Mouse (Mus musculus) hindbrain, embryonic 16.5 days (tissue): ENCODE data around the gene Galk1. TPM values are rescaled to one million over a fixed set of nuclear protein-coding genes. Genes with fewer than 3 reads are reported as not detected.

Source experiments
- ATAC-seq: fragments of 200-750 bp; cut with Nextera tagmentation; 2 replicates; pipeline ENCODE4 v1.8.0; 2017; ENCODE audit warnings: moderate TSS enrichment, moderate library complexity
- H3K27ac ChIP-seq: fragments of 300-500 bp; sonication (generic); 2 replicates; pipeline ENCODE4 v1.5.1; 2014; ENCODE audit warnings: low read depth, mild to moderate bottlenecking, control low read depth, low read length, moderate library complexity
- H3K27me3 ChIP-seq: fragments of 300-500 bp; sonication (generic); replicated peaks from 2 replicates; pipeline ENCODE4 v1.6.1; 2014; ENCODE audit warnings: low read length; ENCODE audit not compliant: control insufficient read depth, insufficient read depth
- H3K36me3 ChIP-seq: fragments of 300-500 bp; sonication (generic); 2 replicates; pipeline ENCODE4 v1.6.1; 2014; ENCODE audit warnings: mild to moderate bottlenecking, low read length, moderate library complexity, mixed read lengths; ENCODE audit not compliant: control insufficient read depth, insufficient read depth
- H3K4me1 ChIP-seq: fragments of 300-500 bp; sonication (generic); 2 replicates; pipeline ENCODE4 v1.6.1; 2014; ENCODE audit warnings: low read depth, low read length; ENCODE audit not compliant: control insufficient read depth, insufficient read depth
- H3K4me2 ChIP-seq: fragments of 300-500 bp; sonication (generic); 2 replicates; pipeline ENCODE4 v1.6.1; 2014; ENCODE audit warnings: mild to moderate bottlenecking, low read length, control low read depth, moderate library complexity
- H3K4me3 ChIP-seq: fragments of 300-500 bp; sonication (generic); 2 replicates; pipeline ENCODE4 v1.5.1; 2014; ENCODE audit warnings: mild to moderate bottlenecking, low read length, control low read depth, moderate library complexity
- H3K9ac ChIP-seq: fragments of 300-500 bp; sonication (generic); 2 replicates; pipeline ENCODE4 v1.6.1; 2014; ENCODE audit warnings: low read depth, mild to moderate bottlenecking, control low read depth, low read length, moderate library complexity
- H3K9me3 ChIP-seq: fragments of 300-500 bp; sonication (generic); 2 replicates; pipeline ENCODE4 v1.6.1; 2014; ENCODE audit warnings: mild to moderate bottlenecking, low read length, moderate library complexity; ENCODE audit not compliant: control insufficient read depth
- WGBS: fragments of 180-500 bp; shearing (Covaris S2); extraction: QIAGEN DNeasy Blood & Tissue Kit; methylation state at CpG from one replicate; pipeline ENCODE4 v1.1.7; 2014; 5-methylcytosine and 5-hydroxymethylcytosine counted together
- polyA plus RNA-seq: library from polyadenylated mRNA; unstranded; fragments of >200 nt; fragmentation: Nextera tagmentation; extraction: Ambion mirVana; gene quantifications from 2 replicates; pipeline ENCODE4 v1.2.1, GENCODE M21; 2015

The Galk1 gene
- polyA plus RNA-seq, 1 experiment from 2014 or later = 76.0 TPM

DNA sequence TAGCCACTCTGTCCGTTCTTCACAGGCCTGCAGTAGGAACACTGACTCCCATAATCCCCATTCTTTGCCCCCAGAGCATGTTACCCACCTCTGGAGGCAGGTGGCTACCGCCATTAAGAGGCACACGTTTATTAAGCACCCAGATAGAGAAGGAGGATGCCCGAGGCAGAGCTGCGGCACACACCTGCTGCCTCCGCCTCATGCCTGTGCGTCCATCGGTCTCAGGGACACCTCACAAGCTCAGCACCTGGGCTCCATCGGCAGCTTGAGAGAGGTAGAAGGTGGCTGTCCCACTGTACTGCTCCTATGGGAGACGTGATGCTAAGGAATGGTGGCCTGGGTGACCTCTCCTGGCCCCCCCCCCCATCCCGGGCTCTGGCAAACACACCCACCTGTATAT is 4.1 kb downstream of the Galk1 start:
- peaks cover 19% of the 10 kb centered on the region for H3K4me1 ChIP-seq
- H3K27me3 ChIP-seq = no peaks in the 10 kb centered on the region
- H3K27ac ChIP-seq = no peak overlapping the region
- ATAC-seq = no peak
- H3K9me3 ChIP-seq = no peaks in the 10 kb centered on the region
- H3K4me3 ChIP-seq = no peak overlapping the region
- no peak overlapping the region for H3K4me2 ChIP-seq
- no peak overlapping the region for H3K9ac ChIP-seq
- no peaks in the 10 kb centered on the region; the same call in 1 of the 2 replicates for H3K36me3 ChIP-seq
- WGBS = 89% methylated on average over 11 of the region's 11 CpGs

DNA sequence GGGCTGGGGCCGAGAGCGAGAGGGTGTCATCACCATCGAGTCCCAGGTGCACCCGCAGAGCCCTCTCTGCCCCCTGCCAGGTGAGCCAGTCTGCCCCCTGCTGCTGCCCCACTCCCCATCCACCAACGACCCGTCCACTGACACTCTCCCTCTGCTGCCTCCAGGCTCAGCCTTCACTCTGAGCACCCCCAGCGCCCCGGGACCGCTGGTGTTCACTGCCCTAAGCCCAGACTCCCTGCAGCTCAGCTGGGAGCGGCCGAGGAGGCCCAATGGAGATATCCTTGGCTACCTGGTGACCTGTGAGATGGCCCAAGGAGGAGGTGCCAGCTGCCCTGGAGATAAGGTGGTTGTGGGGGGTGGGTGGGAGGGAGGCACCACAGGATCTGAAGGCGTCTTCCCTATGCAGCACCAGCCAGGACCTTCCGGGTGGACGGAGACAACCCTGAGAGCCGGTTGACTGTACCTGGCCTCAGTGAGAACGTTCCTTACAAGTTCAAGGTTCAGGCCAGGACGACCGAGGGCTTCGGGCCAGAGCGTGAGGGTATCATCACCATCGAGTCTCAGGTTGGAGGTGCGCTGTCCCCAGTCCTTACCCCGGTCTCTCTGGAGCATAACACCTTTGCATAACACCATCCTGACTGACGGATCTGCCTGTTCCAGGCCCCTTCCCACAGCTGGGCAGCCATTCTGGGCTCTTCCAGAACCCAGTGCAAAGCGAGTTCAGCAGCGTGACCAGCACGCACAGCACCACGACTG is 5.2 kb downstream of the Galk1 start:
- Histone ChIP-seq H3K9me3 (no peaks in the 10 kb centered on the region), H3K4me2 (no peak overlapping the region), H3K27me3 (no peaks in the 10 kb centered on the region), H3K27ac (no peak overlapping the region), H3K4me1 (peaks cover 18% of the 10 kb centered on the region), H3K4me3 (no peak overlapping the region), H3K9ac (no peak overlapping the region), H3K36me3 (no peaks in the 10 kb centered on the region; the same call in 1 of the 2 replicates)
- ATAC-seq = no peak
- 93% methylated on average over 28 of the region's 28 CpGs for whole genome bisulfite sequencing

DNA sequence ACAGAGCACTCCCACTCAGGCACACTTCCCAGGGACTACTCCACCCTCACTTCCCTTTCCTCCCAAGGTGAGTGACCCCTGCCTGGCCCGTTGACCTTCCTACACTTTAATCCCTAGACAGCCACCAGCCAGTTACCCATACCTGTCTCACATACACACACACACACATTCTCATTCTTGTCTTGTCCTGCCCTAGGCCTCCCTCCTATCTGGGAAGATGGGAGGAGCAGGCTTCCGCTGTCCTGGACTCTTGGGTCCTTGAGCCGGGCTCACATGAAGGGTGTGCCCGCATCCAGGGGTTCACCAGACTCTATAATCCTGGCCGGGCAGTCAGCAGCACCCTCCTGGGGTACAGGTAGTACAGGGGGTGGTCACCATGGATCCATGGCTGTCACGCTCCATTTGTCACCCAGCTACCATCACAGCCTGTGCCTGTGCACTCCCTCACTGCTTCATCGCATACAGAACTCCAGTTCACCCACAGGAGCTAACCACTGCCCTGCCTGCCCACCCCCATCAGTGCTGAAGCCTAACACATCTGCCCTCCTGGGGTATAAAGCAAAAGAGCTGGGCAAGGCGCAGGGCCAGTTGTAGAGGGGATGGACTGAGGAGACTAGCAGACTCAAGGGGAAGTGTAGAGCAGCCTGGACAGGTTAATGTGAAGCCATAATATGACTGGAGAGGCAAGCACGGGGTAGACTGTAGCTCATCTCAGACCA is 6.7 kb downstream of the Galk1 start:
- peaks cover 12% of the 10 kb centered on the region for H3K4me1 ChIP-seq
- peak overlapping the region; percentile 11; the same call in 1 of the 2 replicates for H3K9ac ChIP-seq
- no peak overlapping the region; the same call in 1 of the 2 replicates for H3K27ac ChIP-seq
- no peak for ATAC-seq
- WGBS = 72% methylated on average over 9 of the region's 9 CpGs
- H3K9me3 ChIP-seq = no peaks in the 10 kb centered on the region
- H3K27me3 ChIP-seq = no peaks in the 10 kb centered on the region
- H3K4me3 ChIP-seq = no peak overlapping the region
- H3K36me3 ChIP-seq = no peaks in the 10 kb centered on the region; the same call in 1 of the 2 replicates
- peak overlapping the region; percentile 64 for H3K4me2 ChIP-seq

- peak; percentile 61 for ATAC-seq
- Histone ChIP-seq H3K4me1 (peaks cover 12% of the 10 kb centered on the region), H3K4me2 (peak overlapping the region; percentile 64), H3K27ac (peak overlapping the region; percentile 64), H3K36me3 (no peaks in the 10 kb centered on the region; the same call in 1 of the 2 replicates), H3K27me3 (no peaks in the 10 kb centered on the region), H3K4me3 (peak overlapping the region; percentile 38), H3K9ac (peak overlapping the region; percentile 62), H3K9me3 (no peaks in the 10 kb centered on the region)
- 7% methylated on average over 41 of the region's 54 CpGs for WGBS
These were observed 7.4 kb downstream of the Galk1 start for GRCm38 (mm10) chr11:116004840-116005700.

- no peak for ATAC-seq
- Histone ChIP-seq H3K4me1 (peaks cover 12% of the 10 kb centered on the region), H3K9me3 (no peaks in the 10 kb centered on the region), H3K27me3 (no peaks in the 10 kb centered on the region), H3K36me3 (no peaks in the 10 kb centered on the region; the same call in 1 of the 2 replicates), H3K9ac (peak overlapping the region; percentile 62), H3K4me2 (peak overlapping the region; percentile 64), H3K4me3 (peak overlapping the region; percentile 38), H3K27ac (peak overlapping the region; percentile 64)
- WGBS = 28% methylated on average over 8 of the region's 8 CpGs
These were observed 8.2 kb downstream of the Galk1 start for GRCm38 (mm10) chr11:116004186-116004823.

DNA sequence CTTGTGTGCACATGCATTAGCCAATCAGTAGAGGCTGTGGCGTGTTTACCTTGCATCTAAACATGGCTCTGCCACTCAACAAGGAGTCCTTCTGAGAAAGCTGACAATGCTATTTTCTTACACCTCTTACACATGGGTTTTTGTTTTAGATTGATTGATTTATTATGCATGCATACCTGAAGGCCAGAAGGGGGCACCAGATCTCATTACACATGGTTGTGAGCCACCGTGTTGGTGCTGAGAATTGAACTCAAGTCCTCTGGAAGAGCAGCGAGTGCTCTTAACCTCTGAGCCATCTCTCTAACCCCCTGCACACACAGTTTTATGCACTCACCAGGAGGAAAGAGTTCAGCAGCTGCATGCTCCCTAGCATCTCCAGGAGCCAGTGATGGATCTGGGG is 9.6 kb downstream of the Galk1 start:
- ATAC-seq = no peak
- H3K27ac ChIP-seq = no peak overlapping the region
- H3K9me3 ChIP-seq = no peaks in the 10 kb centered on the region
- H3K4me1 ChIP-seq = peaks cover 12% of the 10 kb centered on the region
- H3K4me3 ChIP-seq = no peak overlapping the region
- H3K4me2 ChIP-seq = no peak overlapping the region
- no peak overlapping the region for H3K9ac ChIP-seq
- no peaks in the 10 kb centered on the region for H3K27me3 ChIP-seq
- WGBS = 89% methylated on average over 3 of the region's 3 CpGs
- no peaks in the 10 kb centered on the region; the same call in 1 of the 2 replicates for H3K36me3 ChIP-seq

- no peak overlapping the region for H3K4me3 ChIP-seq
- no peak overlapping the region for H3K9ac ChIP-seq
- H3K9me3 ChIP-seq = no peaks in the 10 kb centered on the region
- H3K27me3 ChIP-seq = no peaks in the 10 kb centered on the region
- no peak for ATAC-seq
- 71% methylated on average over 6 of the region's 6 CpGs for WGBS
- H3K4me2 ChIP-seq = no peak overlapping the region
- H3K4me1 ChIP-seq = peaks cover 12% of the 10 kb centered on the region
- no peak overlapping the region for H3K27ac ChIP-seq
- H3K36me3 ChIP-seq = no peaks in the 10 kb centered on the region
These were observed 10.8 kb downstream of the Galk1 start for GRCm38 (mm10) chr11:116001725-116002124.

DNA sequence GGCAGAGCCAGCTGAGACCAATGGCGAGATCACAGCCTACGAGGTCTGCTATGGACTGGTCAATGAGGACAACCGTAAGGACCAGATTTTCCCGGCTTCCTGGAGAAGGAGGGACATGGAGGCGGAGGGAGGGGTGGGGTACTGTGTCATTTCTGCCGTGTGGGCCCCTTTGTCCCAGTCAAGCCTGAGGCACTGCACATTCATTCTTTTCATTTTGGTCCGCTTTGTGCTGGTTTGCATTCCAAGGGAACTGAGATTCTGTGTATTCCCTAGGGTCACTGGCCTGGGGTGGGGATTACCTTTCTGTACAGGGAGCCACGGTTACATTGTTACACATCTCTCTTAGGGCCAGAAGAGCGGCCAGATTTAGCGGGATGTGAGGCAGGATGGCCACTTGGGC is 11.9 kb downstream of the Galk1 start:
- ATAC-seq = no peak
- H3K4me3 ChIP-seq = no peak overlapping the region
- H3K4me1 ChIP-seq = peaks cover 12% of the 10 kb centered on the region
- H3K9ac ChIP-seq = no peak overlapping the region
- no peaks in the 10 kb centered on the region for H3K27me3 ChIP-seq
- H3K9me3 ChIP-seq = no peaks in the 10 kb centered on the region
- no peaks in the 10 kb centered on the region for H3K36me3 ChIP-seq
- 34% methylated on average over 10 of the region's 10 CpGs for WGBS
- H3K4me2 ChIP-seq = no peak overlapping the region
- no peak overlapping the region for H3K27ac ChIP-seq
